Mouse (Mus musculus): ENCODE measurements around the gene Rbms3.

DNA sequence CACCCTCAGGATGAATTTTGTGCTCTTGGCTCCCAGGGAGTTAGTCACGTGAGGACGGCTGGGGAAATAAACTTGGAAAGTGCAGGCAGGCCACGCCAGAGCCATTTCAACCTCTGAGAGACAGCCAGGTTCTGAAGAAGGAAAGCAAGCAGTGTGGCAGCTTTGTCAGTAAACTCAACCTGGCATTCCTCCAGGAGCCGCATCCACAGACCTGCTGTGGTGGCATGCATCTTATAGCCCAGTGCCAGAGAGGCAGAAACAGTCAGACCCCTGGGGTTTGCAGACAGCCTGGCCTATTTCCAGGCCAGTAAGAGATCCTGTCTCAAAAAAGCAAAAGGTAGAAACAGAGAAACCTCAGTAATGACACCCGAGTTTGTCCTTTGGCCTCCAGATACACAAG lies 1105.3 kb downstream of the Rbms3 start:
- TF ChIP-seq ZC3H11A (IDR thresholded peaks at IDR 0.05; ENCODE audit: borderline replicate concordance, low read depth, low read length) (no peak), CHD2 (IDR thresholded peaks at IDR 0.05; ENCODE audit: low read depth, low read length) (no peak), MAFK (IDR thresholded peaks at IDR 0.05; ENCODE audit: insufficient read depth, low read depth, low read length) (no peak), HCFC1 (IDR thresholded peaks at IDR 0.05; ENCODE audit: borderline replicate concordance, insufficient read depth, low read length) (no peak), ZNF384 (IDR thresholded peaks at IDR 0.05; ENCODE audit: low read depth, low read length) (no peak)

All from ES-E14 (cell line).